Mouse (Mus musculus) adrenal gland, postnatal 10 days (tissue): ENCODE measurements around the gene Spire2. TPM values are rescaled to one million over a fixed set of nuclear protein-coding genes. Genes with fewer than 3 reads are reported as not detected.

Experiments used
- DNase-seq: peaks from one replicate; pipeline ENCODE4 v3.0.0; 2021; ENCODE audit warnings: mixed read lengths
- total RNA-seq, 2 experiments: library from RNA; stranded (reverse); gene quantifications; 2 replicates each; pipeline ENCODE4 v1.2.3; 2021

The Spire2 gene
- total RNA-seq, 2 experiments from 2014 or later, result 2.0 to 2.5 TPM

DNA sequence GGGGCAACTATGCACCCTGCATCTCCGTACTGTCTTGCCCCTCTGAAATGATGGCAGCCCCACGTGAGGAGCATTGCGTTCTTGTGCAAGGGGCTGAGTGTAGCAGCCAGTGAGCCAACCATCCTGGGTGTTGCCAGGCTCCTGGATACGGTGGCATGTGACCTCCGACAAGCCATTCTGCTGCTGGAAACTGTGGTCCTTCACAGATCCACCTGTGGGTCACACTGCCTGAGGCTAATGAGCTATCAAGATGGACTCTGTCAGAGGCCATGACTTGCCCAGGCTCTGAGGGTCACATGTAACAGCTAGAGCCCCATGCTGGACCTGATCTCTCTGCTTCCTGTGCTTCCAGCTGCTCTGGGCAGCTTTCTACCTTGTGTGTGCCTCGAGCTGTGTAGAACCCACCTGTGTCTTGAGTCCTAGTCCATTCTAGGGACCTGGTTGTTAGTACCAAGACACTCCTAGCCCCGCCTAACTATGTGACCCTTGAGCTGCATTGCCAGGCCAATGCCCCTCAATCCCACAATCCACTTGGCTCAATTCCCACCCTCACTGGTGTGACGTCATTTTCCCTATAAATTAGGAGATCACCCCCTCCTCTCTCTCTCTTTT is 84.5 kb downstream of the Spire2 start:
- no peak for DNase-seq

Other genes with a start within 250 kb of the Spire2 start
- gene Rpl13, start 230.4 kb upstream of the Spire2 start, total RNA-seq, result 100 to 1,000 TPM; 682 to 692 TPM
- 1 to 10 TPM; 4.9 to 5.1 TPM for gene Cpne7, start 215.3 kb upstream of the Spire2 start, total RNA-seq
- gene Sult5a1, start 174.4 kb upstream of the Spire2 start, total RNA-seq, result 10 to 100 TPM in 1 of 2 experiments, 1 to 10 TPM in 1; 9.0 to 10.3 TPM
- gene Dpep1, start 146.5 kb upstream of the Spire2 start, total RNA-seq, result 10 to 100 TPM; 19.1 to 33.3 TPM
- 10 to 100 TPM; 76.0 to 81.4 TPM for gene Chmp1a, start 120.0 kb upstream of the Spire2 start, total RNA-seq
- gene Spata33, start 119.9 kb upstream of the Spire2 start, total RNA-seq, result 1 to 10 TPM; 1.9 to 3.4 TPM
- gene Cdk10, start 107.9 kb upstream of the Spire2 start, total RNA-seq, result 10 to 100 TPM; 43.6 to 56.7 TPM
- 10 to 100 TPM in 1 of 2 experiments, 1 to 10 TPM in 1; 9.5 to 16.7 TPM for gene Spata2l, start 96.5 kb upstream of the Spire2 start, total RNA-seq
- gene Zfp276, start 78.5 kb upstream of the Spire2 start, total RNA-seq, result 10 to 100 TPM; 17.0 to 21.3 TPM
- gene Vps9d1, start 78.4 kb upstream of the Spire2 start, total RNA-seq, result 10 to 100 TPM; 23.1 to 26.7 TPM
- 10 to 100 TPM in 1 of 2 experiments, 1 to 10 TPM in 1; 7.7 to 10.6 TPM for gene Fanca, start 14.1 kb upstream of the Spire2 start, total RNA-seq
- gene Tcf25, start 41.0 kb downstream of the Spire2 start, total RNA-seq, result 100 to 1,000 TPM; 177 TPM
- gene Mc1r, start 74.4 kb downstream of the Spire2 start, total RNA-seq, result not detected
- 10 to 100 TPM; 29.3 to 74.9 TPM for gene Tubb3, start 78.7 kb downstream of the Spire2 start, total RNA-seq
- gene Def8, start 90.8 kb downstream of the Spire2 start, total RNA-seq, result 10 to 100 TPM; 33.2 to 40.3 TPM
- gene Afg3l1, start 145.2 kb downstream of the Spire2 start, total RNA-seq, result 10 to 100 TPM; 66.9 to 70.8 TPM
- under 1 TPM; 0.60 to 0.73 TPM for gene Dbndd1, start 182.8 kb downstream of the Spire2 start, total RNA-seq
- 10 to 100 TPM; 11.0 to 12.9 TPM for gene Gas8, start 186.1 kb downstream of the Spire2 start, total RNA-seq